Mouse (Mus musculus): ENCODE results near the gene Crip1. TPM values are rescaled to one million over a fixed set of nuclear protein-coding genes. Genes with fewer than 3 reads are reported as not detected.

Gene Crip1
- polyA plus RNA-seq, 1 experiment from 2014 or later = 436 TPM

DNA sequence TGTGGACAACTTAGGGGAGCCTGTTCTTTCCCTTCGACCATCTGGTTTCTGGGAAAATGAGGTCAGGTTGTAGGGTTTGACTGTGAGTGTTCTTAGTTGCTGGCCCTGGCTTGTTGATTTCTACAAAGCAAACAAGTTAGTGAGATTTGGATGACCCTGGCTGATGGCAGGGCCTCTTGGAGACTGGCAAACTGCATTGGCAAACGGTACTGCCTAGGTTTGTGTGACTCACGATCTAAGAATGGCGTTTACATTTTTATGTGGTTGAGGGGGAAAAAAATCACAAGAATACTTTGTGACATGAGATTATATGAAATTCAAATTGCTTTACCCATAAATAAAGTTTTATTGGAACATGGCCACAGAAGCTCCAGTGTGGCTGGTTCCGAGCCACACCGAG lies 39.7 kb upstream of the Crip1 start:
- 75% methylated on average over 6 of the region's 6 CpGs for WGBS

DNA sequence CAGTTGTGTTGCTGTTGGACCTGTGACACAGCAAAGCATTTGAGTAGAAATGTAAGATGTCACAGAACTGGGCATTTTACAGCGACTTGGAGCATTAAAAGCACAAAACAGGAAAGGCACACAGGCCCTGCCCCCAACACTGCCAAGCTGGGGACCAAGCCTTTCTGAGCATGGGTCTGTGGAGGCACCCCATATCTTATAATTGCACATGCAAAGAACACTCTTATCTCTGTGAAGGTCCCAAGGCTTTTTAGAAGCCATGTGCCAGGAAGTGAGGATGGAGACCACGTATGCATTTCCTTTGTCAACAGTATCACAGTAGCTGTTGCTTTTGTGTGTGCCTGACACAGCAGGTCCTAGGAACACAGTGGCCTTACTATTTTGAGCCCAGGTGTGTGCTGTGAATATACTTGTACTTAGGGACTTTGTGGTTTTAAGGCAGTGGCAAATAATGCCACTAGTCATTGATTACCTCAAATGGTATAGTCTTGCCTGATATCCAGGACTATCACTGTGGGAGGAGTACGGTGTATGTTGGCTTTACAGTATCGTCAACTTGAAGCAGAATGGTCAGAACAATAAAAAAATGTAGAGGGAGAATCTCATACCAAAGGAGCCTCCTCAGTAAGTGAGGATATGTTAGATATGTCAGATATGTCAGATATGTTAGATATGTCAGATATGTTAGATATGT lies 38.5 kb upstream of the Crip1 start:
- Histone ChIP-seq H3K4me3 (replicated peaks) (no peak overlapping the region), H3K27ac (replicated peaks) (no peak overlapping the region), H3K36me3 (peaks cover 13% of the 10 kb centered on the region; the same call in 1 of the 2 replicates), H3K9me3 (replicated peaks) (no peaks in the 10 kb centered on the region), H3K4me2 (replicated peaks) (no peak overlapping the region), H3K27me3 (no peaks in the 10 kb centered on the region), H3K9ac (no peak overlapping the region), H3K4me1 (peaks cover 6% of the 10 kb centered on the region)
- WGBS = 82% methylated on average over 4 of the region's 4 CpGs
- ATAC-seq (ENCODE audit: insufficient number of reproducible peaks, low FRiP score, low TSS enrichment, low read depth) = no peak

More for the DNA sequence above, 39.7 kb upstream of the Crip1 start:
- H3K4me3 ChIP-seq (replicated peaks) = no peak overlapping the region
- H3K27ac ChIP-seq (replicated peaks) = no peak overlapping the region
- no peak overlapping the region for H3K4me2 ChIP-seq (replicated peaks)
- no peaks in the 10 kb centered on the region for H3K9me3 ChIP-seq (replicated peaks)
- no peak for ATAC-seq (ENCODE audit: insufficient number of reproducible peaks, low FRiP score, low TSS enrichment, low read depth)
- peaks cover 8% of the 10 kb centered on the region; the same call in 1 of the 2 replicates for H3K36me3 ChIP-seq
- peaks cover 14% of the 10 kb centered on the region for H3K4me1 ChIP-seq
- H3K27me3 ChIP-seq = no peaks in the 10 kb centered on the region
- H3K9ac ChIP-seq = no peak overlapping the region

GRCm38 (mm10) chr12:113108528-113109283 lies 37.4 kb upstream of the Crip1 start:
- H3K27me3 ChIP-seq = no peaks in the 10 kb centered on the region
- H3K4me1 ChIP-seq = 0 out of 2 replicates have a peak, but pooled peaks cover 3% of the 10 kb centered on the region
- H3K9ac ChIP-seq = no peak overlapping the region
- H3K4me2 ChIP-seq (replicated peaks) = no peak overlapping the region
- 85% methylated on average over 17 of the region's 17 CpGs for WGBS
- H3K36me3 ChIP-seq = peaks cover 20% of the 10 kb centered on the region
- no peak overlapping the region for H3K4me3 ChIP-seq (replicated peaks)
- H3K27ac ChIP-seq (replicated peaks) = no peak overlapping the region
- ATAC-seq (ENCODE audit: insufficient number of reproducible peaks, low FRiP score, low TSS enrichment, low read depth) = no peak
- no peaks in the 10 kb centered on the region for H3K9me3 ChIP-seq (replicated peaks)

- no peak for ATAC-seq (ENCODE audit: insufficient number of reproducible peaks, low FRiP score, low TSS enrichment, low read depth)
- H3K9me3 ChIP-seq (replicated peaks) = no peaks in the 10 kb centered on the region
- H3K27ac ChIP-seq (replicated peaks) = no peak overlapping the region
- WGBS = 86% methylated on average over 10 of the region's 10 CpGs
- H3K27me3 ChIP-seq = no peaks in the 10 kb centered on the region
- no peak overlapping the region for H3K4me3 ChIP-seq (replicated peaks)
- H3K4me2 ChIP-seq (replicated peaks) = no peak overlapping the region
- H3K36me3 ChIP-seq = peaks cover 26% of the 10 kb centered on the region
- H3K4me1 ChIP-seq = 0 out of 2 replicates have a peak, but pooled peaks cover 3% of the 10 kb centered on the region
- no peak overlapping the region for H3K9ac ChIP-seq
Measured at GRCm38 (mm10) chr12:113109801-113110200, 36.3 kb upstream of the Crip1 start.

GRCm38 (mm10) chr12:113114141-113114540 lies 32.0 kb upstream of the Crip1 start:
- Histone ChIP-seq H3K9ac (no peak overlapping the region), H3K36me3 (peaks cover 58% of the 10 kb centered on the region), H3K9me3 (replicated peaks) (no peaks in the 10 kb centered on the region), H3K4me2 (replicated peaks) (no peak overlapping the region), H3K27ac (replicated peaks) (no peak overlapping the region), H3K4me1 (0 out of 2 replicates have a peak, but pooled peaks cover 3% of the 10 kb centered on the region), H3K4me3 (replicated peaks) (no peak overlapping the region), H3K27me3 (no peaks in the 10 kb centered on the region)
- no peak for ATAC-seq (ENCODE audit: insufficient number of reproducible peaks, low FRiP score, low TSS enrichment, low read depth)
- WGBS = 90% methylated on average over 4 of the region's 4 CpGs

GRCm38 (mm10) chr12:113114856-113115538 lies 31.1 kb upstream of the Crip1 start:
- H3K4me2 ChIP-seq (replicated peaks) = no peak overlapping the region
- no peaks in the 10 kb centered on the region for H3K9me3 ChIP-seq (replicated peaks)
- WGBS = 76% methylated on average over 16 of the region's 16 CpGs
- ATAC-seq (ENCODE audit: insufficient number of reproducible peaks, low FRiP score, low TSS enrichment, low read depth) = no peak
- H3K9ac ChIP-seq = no peak overlapping the region
- H3K36me3 ChIP-seq = peaks cover 59% of the 10 kb centered on the region
- no peak overlapping the region for H3K4me3 ChIP-seq (replicated peaks)
- H3K4me1 ChIP-seq = 0 out of 2 replicates have a peak, but pooled peaks cover 3% of the 10 kb centered on the region
- no peaks in the 10 kb centered on the region for H3K27me3 ChIP-seq
- H3K27ac ChIP-seq (replicated peaks) = no peak overlapping the region

DNA sequence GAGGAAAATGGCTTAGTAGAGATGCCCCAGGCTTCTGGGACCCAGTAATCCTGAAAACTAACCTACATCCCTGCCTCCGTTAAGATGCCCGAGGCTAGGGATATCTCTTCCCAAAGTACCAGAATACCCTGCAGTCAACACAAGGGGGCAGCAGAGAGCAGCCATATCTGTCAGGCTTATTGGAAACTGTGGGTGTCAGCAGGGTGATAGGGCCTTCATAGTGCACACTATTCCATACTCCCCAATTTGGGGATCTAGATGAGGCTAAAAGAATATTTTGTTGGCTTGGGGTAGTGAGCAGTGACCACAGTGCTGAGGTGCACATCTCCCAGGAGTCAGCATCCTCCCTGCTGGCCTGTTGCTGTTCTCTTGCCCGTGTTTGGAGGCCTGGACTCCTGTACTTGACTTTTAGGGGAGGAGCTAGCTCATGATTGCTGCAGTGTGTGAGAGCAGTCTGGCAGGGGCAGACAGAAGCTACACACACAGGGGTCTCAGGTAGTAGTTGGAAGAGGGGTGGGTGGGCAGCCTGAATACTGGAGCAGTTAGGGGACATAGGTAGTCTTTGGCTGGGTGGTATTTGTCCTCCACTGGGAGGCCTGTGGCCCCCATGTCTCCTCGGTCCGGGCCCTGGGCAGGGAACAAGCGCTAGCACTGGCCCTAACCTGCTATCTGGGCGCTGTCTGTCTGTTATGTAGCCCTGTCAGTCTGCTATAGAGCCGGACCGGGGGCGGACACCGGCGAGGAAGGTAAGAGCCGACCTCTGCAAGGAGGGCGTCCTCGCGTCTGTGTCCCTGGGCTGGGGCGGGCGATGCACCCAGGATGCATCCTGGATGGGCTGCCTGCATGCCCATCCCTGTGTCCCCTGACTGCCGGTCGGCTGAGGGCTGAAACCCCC lies 26.4 kb upstream of the Crip1 start:
- H3K4me1 ChIP-seq = no peaks in the 10 kb centered on the region
- no peak for ATAC-seq (ENCODE audit: insufficient number of reproducible peaks, low FRiP score, low TSS enrichment, low read depth)
- H3K36me3 ChIP-seq = peaks cover 84% of the 10 kb centered on the region
- H3K27me3 ChIP-seq = no peaks in the 10 kb centered on the region
- H3K9me3 ChIP-seq (replicated peaks) = no peaks in the 10 kb centered on the region
- no peak overlapping the region for H3K27ac ChIP-seq (replicated peaks)
- H3K4me2 ChIP-seq (replicated peaks) = no peak overlapping the region
- H3K9ac ChIP-seq = no peak overlapping the region
- no peak overlapping the region for H3K4me3 ChIP-seq (replicated peaks)
- 86% methylated on average over 20 of the region's 20 CpGs for WGBS

DNA sequence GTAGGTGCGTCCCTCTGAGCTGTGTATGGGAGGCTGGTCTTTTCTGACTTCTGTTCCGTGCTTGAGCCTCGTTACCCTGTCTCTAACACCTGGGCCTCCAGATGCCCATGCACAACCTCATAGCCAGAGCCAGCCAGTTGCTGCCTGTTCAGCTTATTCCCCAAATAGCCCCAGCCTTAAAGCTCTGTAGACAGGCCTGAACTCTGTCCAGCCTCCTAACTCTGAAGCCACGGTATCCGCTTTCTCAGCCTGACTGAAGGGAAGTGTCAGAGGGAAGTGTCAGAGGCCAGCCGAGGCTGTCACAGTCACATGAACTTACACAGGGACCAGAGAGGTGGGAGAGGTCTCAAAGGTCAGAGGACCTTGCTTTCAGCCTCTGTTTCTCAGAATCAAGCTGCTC lies 21.4 kb upstream of the Crip1 start:
- H3K9me3 ChIP-seq (replicated peaks) = no peaks in the 10 kb centered on the region
- ATAC-seq (ENCODE audit: insufficient number of reproducible peaks, low FRiP score, low TSS enrichment, low read depth) = no peak
- 87% methylated on average over 6 of the region's 6 CpGs for WGBS
- no peak overlapping the region for H3K4me2 ChIP-seq (replicated peaks)
- H3K4me3 ChIP-seq (replicated peaks) = no peak overlapping the region
- H3K27me3 ChIP-seq = no peaks in the 10 kb centered on the region
- no peaks in the 10 kb centered on the region for H3K4me1 ChIP-seq
- no peak overlapping the region for H3K9ac ChIP-seq
- no peak overlapping the region for H3K27ac ChIP-seq (replicated peaks)
- H3K36me3 ChIP-seq = peaks cover 97% of the 10 kb centered on the region

- 98% methylated on average over 8 of the region's 8 CpGs for WGBS
- Histone ChIP-seq H3K4me3 (replicated peaks) (no peak overlapping the region), H3K4me2 (replicated peaks) (no peak overlapping the region), H3K9me3 (replicated peaks) (no peaks in the 10 kb centered on the region), H3K27ac (replicated peaks) (no peak overlapping the region), H3K36me3 (peaks cover 100% of the 10 kb centered on the region), H3K4me1 (no peaks in the 10 kb centered on the region), H3K9ac (no peak overlapping the region), H3K27me3 (no peaks in the 10 kb centered on the region)
- no peak for ATAC-seq (ENCODE audit: insufficient number of reproducible peaks, low FRiP score, low TSS enrichment, low read depth)
Measured at GRCm38 (mm10) chr12:113130732-113131131, 15.4 kb upstream of the Crip1 start.

GRCm38 (mm10) chr12:113131601-113132000 lies 14.5 kb upstream of the Crip1 start:
- Histone ChIP-seq H3K36me3 (peaks cover 100% of the 10 kb centered on the region), H3K9me3 (replicated peaks) (no peaks in the 10 kb centered on the region), H3K4me3 (replicated peaks) (no peak overlapping the region), H3K27me3 (no peaks in the 10 kb centered on the region), H3K27ac (replicated peaks) (no peak overlapping the region), H3K9ac (no peak overlapping the region), H3K4me1 (no peaks in the 10 kb centered on the region), H3K4me2 (replicated peaks) (no peak overlapping the region)
- ATAC-seq (ENCODE audit: insufficient number of reproducible peaks, low FRiP score, low TSS enrichment, low read depth) = no peak
- 95% methylated on average over 14 of the region's 14 CpGs for WGBS
